Mouse (Mus musculus): ENCODE measurements at regions not wholly inside any gene's neighbourhood (a gene's known extent, or its start where the extent isn't known, plus 50 kb on each side); places are given as distances from the start of the nearest gene placed in this dataset.
A peak's percentile ranks its signal among the peaks of the same experiment; 100 is the strongest.
"Not testable (repeated sequence)": the region's sequence is repeated elsewhere in the genome, so short reads cannot be mapped to it uniquely, and the experiment has no call there.

GRCm38 (mm10) chr2:51682177-51682576 is 54.9 kb downstream of the Tas2r134 start:
- DNase-seq (ENCODE audit: low read depth, low spot score) = no peak

GRCm38 (mm10) chr2:51682745-51683144 is 55.4 kb downstream of the Tas2r134 start:
- no peak for DNase-seq (ENCODE audit: low read depth, low spot score)

DNA sequence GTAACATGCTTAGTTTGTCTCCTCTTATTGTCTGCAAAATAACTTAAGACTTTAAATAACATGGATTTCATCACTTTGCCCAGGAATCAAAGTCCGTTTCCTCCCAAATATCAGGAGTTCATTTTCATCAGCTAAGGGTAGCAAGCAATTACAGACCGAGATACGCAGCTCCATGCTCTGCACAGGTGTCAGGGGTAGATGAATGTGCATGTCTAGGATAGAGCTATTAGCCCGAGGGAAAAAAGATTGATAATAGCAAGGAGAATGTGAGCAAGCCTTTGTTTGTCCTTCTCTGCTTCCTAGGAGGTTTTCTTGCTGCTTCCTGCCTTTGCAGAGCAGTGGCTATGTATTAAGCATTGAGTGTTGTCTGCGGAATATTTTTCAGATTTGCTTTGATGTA is 77.8 kb downstream of the Tas2r134 start:
- no peak for DNase-seq (ENCODE audit: low read depth, low spot score)

DNA sequence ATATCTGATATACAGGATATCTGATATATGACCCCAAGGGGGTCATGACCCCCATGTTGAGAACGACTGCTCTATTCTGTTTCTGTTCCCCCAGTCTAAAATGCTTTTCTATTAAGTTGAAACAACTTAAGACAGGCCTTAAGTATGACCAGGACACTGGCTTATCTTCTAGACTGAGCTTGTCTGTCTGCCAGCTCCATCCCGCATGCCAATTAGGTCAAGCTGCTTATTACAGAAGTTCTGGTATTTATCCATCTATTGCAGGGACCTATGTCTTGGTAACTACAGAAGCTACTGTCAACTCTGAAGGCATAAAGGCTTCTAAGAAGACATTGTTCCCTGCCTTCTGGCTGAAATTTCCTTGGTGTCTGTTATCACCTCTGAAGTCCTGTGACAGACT is 81.4 kb downstream of the Tas2r134 start:
- DNase-seq (ENCODE audit: low read depth, low spot score) = no peak

DNA sequence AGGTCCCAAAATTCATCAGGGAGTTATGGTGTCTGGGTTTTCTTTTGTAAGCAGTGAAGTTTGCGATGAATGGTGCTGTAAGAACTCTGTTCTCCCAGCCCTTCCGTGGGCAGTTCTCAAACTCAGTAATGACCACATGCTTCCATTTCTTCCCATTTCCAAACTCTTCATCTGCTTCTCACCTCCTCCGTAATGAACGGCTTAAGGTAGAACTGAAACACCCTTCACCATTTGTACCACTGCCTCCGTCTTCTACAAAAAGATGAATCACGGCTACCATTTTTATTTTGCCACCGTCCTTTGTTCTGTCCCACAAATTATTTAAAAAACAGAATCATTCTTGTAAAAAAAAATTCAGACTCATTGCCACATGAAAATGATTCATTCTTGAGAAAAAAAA is 85.3 kb downstream of the Tas2r134 start:
- no peak for DNase-seq (ENCODE audit: low read depth, low spot score)

DNA sequence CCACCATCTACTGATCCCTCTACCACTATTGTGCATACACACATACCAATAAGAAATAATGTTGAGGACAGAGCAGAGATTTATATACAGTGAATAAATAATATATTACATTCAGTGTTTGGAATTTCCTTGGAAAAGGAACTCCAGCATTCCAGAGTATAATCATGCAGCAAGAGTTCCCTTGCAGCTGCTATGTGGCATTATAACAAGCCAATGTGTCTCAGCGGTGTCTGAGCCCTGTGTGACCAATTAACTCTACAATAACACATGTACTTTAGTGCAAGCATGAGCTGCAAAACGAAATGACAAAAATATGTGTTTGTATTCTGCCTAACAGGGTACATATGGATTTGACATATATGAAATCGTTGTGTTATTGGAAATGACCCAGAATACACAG is 103.5 kb downstream of the Tas2r134 start:
- DNase-seq (ENCODE audit: low read depth, low spot score) = peak; percentile 32

GRCm38 (mm10) chr2:51731703-51732102 is 104.4 kb downstream of the Tas2r134 start:
- no peak for DNase-seq (ENCODE audit: low read depth, low spot score)

- DNase-seq (ENCODE audit: low read depth, low spot score) = peak; percentile 18
Observed at GRCm38 (mm10) chr2:51732355-51732754, 105.0 kb downstream of the Tas2r134 start.

DNA sequence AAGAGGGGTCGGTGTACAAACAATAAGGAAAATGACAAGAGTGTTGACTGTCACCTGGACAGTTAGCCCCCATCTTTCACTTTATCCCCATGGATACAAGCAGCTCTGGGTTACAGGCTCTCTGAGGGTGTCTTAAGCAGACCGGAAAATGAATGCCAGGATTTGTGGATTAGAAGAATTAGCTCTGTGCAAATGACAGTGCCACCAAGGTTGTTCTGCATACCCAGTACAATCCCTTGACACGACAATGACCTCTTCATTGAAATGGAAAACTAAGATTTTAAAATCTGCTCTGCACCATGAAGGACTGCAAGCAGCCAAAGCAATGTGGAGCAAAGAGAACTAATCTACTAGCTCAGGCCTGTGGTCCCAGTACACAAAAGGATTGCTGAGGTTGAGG is 105.9 kb downstream of the Tas2r134 start:
- DNase-seq (ENCODE audit: low read depth, low spot score) = no peak

DNA sequence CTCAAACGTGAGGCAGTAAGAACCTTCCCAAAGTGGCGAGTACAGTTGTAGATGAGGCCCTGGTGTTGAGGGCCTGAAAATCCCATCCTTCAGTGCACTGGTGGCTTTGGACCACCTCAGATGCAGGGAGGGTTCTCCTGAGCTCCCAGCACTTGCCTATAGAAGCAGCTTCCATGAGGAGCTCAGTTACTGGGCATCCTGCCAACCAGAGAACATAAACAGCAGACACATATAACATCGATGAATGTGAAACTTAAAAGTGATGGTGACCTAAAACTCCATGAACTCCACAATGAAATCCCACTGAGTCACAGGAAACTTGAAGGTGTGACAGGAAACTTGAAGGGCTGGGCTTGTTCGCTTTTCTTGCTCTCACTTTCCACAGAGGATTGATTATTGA is 109.1 kb downstream of the Tas2r134 start:
- no peak for DNase-seq (ENCODE audit: low read depth, low spot score)

DNA sequence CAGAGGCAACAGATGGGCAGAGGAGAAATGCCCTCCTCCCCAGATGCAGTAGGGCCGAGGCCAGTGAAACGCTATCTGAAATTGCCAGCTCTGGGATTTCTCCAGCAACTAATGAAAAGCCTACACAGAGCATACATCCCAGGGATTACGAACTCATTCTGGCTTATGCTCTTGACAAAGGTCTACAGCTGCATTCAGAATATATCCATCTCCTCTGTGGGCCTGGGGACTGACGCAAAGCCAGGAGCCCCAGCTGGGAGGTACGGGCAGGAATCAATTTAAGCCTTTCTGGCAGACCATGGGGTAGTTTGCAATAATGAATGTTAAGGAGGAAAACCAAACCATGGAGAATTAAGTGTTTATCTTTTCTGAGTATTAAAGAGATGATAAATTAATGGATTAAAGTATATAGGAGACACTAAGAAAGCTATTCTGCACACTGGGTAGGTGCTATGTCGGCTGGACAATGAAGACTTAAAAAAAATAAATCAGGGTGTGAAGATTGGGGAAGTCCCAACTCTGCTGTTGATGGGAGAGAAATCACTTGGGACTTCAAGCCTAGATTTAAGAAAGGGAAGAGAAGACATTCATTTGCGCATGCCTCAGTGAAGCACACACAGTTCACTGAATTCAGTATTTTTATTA is 120.5 kb downstream of the Tas2r134 start:
- no peak for DNase-seq (ENCODE audit: low read depth, low spot score)

DNA sequence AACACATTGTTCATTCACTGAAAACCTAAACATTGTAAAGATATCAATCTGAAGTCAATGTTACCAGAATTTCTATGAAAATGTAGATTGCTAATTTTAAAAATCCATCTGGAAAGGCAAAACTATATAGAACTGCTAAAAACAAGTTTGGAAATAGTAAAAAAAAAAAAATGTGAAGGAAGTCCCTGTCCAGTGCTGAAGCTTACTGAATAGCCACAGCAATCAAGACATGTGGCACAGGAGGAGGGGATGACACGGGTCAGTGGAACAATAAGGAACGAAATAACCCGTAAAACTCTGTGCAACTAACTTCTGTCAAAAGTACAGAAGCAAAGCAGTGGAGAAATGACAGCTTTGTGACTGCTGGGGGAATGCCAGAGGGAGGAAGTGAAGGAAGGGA is 121.9 kb downstream of the Tas2r134 start:
- DNase-seq (ENCODE audit: low read depth, low spot score) = no peak

DNA sequence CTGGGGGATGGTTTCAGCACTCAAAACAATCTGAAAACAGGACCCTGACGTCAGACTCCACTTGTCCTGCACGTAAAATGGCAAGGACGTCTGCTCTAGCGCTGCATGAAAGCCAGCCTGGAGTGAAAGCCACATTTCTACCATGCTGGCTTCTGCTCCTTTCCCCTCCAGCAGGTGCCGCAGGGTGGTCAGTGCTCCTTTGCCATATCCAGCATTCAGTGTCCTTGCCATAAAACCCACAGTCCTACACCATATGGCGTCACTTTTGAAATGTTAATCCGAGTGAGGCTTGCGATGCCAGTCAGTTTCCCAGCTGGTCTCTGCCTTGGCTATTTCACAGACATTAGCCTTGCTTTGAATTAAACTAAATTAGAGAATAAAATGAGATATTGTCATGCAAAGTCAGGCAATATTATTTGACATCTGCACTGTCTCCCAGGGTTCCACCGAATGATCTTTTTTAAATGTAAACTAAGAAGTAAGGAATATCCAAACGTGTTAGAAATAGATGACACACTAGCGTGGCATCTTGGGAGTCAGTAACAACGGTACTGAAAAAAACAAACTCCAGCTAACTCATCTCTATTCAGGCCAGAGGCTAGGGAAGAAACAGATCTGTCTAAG is 125.7 kb downstream of the Tas2r134 start:
- DNase-seq (ENCODE audit: low read depth, low spot score) = no peak

GRCm38 (mm10) chr2:51753565-51754031 is 126.3 kb downstream of the Tas2r134 start:
- no peak for DNase-seq (ENCODE audit: low read depth, low spot score)

- no peak for DNase-seq (ENCODE audit: low read depth, low spot score)
Observed at GRCm38 (mm10) chr2:51757361-51757760, 130.1 kb downstream of the Tas2r134 start.

DNA sequence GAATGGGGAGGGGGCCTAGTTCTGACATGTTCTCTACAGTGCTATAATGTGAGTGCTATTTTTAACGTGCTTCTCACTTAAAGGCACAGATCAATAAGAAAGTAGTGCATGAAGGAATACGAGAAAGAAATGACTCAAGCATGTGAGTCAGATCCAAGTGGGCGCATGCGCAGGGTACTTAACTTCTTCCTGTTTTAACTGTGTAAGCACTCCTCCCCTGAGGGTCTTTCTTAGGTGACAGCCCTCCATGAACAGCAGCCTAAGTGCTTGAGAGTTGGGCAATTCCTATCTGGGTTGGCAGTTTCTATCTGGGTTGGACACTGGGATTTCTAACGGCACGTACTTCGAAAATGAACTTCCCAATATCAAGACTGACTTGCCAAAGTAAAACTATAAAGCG is 130.8 kb downstream of the Tas2r134 start:
- DNase-seq (ENCODE audit: low read depth, low spot score) = no peak

DNA sequence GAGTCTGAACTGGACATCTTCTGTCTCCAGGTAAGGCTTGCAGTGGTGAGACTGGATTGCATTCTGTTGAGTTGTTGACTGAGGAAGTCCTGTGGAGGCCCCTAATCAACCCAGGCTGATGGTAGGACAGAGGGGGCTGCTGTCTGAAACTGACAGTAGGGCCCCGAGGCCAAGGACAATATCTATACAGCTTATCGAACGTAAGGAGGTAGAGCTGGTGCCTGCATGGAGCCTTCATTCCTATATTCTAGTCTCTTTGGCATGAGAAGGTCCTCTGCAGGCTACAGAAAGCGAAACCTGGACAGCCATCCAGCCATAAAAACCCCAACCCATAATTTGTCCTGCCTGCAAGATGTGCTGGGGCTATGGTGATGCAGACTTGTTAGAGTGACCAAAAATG is 135.6 kb downstream of the Tas2r134 start:
- DNase-seq (ENCODE audit: low read depth, low spot score) = no peak

DNA sequence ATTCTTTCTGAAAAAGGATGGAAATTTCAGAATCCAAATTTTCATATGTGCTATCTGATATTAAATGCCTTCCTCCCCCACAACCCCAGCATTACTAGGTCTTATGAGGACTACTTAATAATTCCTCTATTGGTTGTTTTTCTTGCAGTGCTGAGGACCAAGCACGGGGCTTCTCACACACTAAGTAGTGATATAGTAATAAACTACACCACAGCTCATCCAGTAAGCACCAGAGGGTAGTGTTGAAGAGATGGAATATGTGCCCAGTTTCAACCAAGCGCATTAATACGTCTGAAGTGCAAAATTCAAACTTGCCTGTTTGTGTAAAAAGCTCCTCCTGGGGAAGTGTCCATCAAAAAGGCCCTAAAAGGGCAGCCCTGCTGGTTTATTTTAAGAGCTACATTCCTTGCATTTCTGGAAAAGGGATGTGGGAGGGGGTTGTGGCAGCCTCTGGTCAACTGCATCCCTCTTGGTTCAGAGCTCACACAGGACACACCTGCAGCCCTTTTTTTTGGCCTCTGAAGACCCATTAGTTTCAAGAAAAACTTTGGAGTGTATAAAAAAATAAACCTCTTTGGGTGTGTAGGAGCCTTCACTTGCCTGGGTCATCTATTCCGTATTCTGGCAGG is 140.3 kb downstream of the Tas2r134 start:
- peak; percentile 78 for DNase-seq (ENCODE audit: low read depth, low spot score)

- DNase-seq (ENCODE audit: low read depth, low spot score) = peak; percentile 60
Observed at GRCm38 (mm10) chr2:51768298-51769271, 141.3 kb downstream of the Tas2r134 start.

DNA sequence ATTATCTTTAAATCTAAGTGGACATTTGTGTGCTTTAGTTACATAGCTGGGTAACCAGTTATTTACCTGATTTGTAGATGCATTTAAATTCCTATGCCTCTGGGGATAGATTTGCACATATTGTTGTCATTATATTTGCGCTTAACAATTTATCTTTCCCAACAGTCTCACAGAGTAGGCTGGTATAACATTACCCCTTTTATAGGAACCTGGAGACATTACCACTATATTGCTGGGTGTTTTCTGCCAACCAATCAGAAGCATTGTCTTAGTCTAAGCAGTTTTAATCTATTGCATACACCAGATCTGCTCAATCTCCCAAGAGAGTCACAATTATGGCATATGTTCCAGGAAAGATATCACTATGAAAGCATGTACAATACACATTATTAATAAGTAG is 149.8 kb downstream of the Rbm43 start:
- DNase-seq (ENCODE audit: low read depth, low spot score) = no peak

GRCm38 (mm10) chr2:51788896-51789295 is 146.1 kb downstream of the Rbm43 start:
- DNase-seq (ENCODE audit: low read depth, low spot score) = no peak

DNA sequence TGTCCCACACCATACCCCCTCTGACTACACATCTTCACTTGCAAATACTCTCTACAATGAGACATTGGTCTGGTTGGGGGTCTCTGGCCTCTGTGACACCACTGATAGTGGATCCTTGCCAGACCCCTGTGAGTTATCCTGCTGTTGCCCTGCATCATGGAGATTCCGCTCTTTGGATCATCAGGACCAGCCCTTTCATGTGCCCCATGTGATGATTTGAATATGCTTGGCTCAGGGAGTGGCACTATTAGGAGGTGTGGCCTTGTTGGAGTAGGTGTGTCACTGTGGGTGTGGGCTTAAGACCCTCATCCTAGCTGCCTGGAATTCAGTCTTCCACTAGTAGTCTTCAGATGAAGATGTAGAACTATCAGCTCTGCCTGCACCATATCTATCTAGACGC is 141.7 kb downstream of the Rbm43 start:
- not testable (repeated sequence) for DNase-seq (ENCODE audit: low read depth, low spot score)

All from forelimb bud, embryonic 11.5 days (tissue).